Mouse (Mus musculus) lung, postnatal 36 days (tissue): ENCODE measurements around the gene Pde3a.
A peak's percentile ranks its signal among the peaks of the same experiment; 100 is the strongest.

ENCODE experiments used
- DNase-seq: peaks from one replicate; pipeline ENCODE4 v3.0.0; 2022; ENCODE audit warnings: mixed read lengths

Gene Pde3a

GRCm38 (mm10) chr6:141328071-141328470 lies 79.0 kb downstream of the Pde3a start:
- no peak for DNase-seq

DNA sequence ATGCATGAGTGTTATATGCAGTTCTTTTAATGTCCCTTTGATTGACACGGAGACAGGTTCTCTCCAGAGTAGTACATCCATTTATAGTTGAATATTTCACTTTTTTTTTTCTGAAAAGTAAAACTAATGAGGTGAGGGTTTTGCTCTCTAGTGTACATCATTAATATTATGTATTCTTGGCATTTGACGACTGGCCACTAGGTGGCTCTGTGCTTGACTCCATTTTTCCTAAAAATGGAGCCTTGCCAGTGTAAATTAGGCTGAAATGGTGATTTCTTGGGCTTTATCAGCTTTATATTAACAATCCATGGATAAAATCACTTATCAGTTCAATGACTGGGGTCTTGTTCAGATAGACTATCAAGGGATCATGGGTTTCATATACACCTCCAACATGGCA lies 82.4 kb downstream of the Pde3a start:
- no peak for DNase-seq

- DNase-seq, result no peak
Measured at GRCm38 (mm10) chr6:141332613-141333165, 83.6 kb downstream of the Pde3a start.

GRCm38 (mm10) chr6:141333245-141333644 lies 84.2 kb downstream of the Pde3a start:
- DNase-seq, result peak; percentile 89

- no peak for DNase-seq
Measured at GRCm38 (mm10) chr6:141335878-141336277, 86.8 kb downstream of the Pde3a start.

- DNase-seq, result no peak
Measured at GRCm38 (mm10) chr6:141336438-141336837, 87.4 kb downstream of the Pde3a start.

DNA sequence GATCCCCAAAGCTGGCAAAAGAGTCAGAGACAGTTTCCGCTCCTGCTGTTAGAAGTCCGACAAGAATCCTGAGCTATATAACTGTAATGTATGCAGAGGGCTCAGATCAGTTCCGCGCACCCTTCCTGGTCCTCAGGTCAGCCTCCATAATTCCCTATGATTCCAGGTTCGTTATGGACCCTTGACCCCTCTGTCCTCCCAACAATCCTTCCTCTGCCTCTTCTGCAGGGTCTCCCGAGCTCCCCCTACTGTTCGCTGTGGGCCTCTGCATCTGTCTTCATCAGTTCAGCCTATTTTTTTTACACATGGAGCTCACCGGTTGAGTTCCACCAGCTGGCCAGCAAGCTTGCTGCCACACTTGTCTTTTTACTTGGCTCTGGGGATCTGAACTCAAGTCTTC lies 88.6 kb downstream of the Pde3a start:
- DNase-seq, result peak; percentile 31

- no peak for DNase-seq
Measured at GRCm38 (mm10) chr6:141341385-141341784, 92.3 kb downstream of the Pde3a start.

DNA sequence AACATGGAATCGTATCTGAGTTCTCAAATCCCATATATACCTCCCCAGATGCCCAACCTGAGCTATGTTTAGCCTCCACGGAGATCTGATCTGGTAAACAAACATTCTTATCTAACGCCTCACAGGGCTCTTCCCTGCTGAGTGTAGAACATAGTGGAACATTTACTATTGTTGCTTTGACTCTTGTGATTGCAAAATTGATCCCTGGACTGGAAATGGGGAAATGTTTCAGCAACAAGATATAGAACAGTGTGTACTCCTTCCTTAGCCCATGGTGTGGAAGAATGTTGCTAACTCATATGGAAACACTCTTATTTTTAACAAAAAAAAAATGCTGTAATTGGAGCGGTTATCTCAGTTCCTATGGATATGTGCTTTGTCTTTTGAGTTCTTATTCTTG lies 98.8 kb downstream of the Pde3a start:
- DNase-seq, result no peak

- peak; percentile 44 for DNase-seq
Measured at GRCm38 (mm10) chr6:141348542-141348941, 99.5 kb downstream of the Pde3a start.

GRCm38 (mm10) chr6:141350261-141350660 lies 101.2 kb downstream of the Pde3a start:
- no peak for DNase-seq

DNA sequence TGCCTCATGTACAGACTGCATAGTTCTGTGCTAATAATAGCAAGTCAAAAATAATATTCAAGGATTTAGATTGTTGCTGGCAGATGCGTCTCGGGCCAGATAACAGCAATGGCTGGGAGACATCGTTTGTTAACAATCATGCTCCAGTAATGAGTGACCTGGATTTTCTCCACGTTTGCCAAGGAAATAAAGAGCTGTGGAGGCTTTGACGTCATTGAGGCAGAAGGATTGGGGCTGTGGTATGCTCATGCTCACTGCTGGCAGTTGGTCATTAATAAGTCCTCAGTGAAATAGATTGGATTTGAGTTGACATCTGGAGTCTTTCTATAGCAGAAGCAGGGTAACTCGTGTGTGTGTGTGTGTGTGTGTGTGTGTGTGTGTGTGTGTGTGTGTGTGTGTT lies 103.2 kb downstream of the Pde3a start:
- DNase-seq, result peak; percentile 17

DNA sequence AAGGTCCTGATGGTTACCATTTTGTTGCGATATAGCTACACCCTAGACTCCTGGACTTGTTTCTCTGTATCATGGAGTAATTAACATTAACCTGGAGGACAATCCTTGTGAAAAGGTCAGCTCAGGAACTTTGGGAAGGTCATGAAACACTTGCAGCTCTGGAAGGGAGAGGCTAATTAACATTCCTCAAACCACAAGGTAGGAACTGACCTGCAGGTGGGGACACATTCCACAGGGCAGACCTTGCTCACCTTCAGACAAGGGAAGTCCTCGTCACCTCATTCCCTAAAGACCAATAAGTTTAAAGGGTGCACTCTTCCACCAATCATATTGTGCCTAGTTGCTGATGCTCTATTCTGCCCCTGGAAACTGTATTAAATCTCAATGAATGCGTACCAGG lies 114.6 kb downstream of the Pde3a start:
- no peak for DNase-seq

DNA sequence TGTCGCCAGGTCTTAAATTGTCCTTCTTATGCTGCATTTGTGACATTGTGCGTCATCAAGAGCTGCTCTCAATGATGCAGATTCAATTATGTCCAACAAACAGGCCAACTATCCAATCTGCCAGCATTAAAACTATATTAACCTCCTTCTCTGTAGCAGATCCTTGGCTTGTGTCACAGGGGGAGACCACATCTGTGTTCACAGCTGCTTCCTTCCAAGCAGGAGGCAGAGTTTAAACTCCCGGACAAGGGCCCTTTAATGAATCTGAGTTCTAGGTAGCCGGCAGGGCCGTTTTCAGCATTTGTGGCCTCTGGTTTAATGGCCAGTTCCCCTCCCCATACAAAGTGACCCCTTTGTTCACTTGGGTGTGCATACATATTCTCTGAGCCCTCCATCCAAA lies 118.0 kb downstream of the Pde3a start:
- DNase-seq, result no peak

DNA sequence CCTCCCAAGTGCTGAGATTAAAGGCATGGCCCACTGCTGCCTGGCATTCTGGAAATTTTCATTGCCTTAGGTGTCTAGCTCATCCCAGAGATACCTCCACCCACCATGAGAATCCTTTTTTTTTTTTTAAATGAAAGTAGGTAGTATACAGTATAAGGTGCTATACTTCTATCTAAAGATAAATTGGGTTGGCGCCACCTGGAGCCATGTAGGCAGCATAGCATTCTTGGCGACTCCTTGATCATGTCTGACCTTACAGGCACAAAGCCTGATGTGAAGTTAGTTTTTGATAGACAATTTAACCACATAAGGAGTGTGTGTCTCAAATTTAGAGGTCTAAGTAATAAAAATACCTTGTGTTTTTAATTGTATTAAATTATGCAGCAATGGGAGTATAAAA lies 123.6 kb downstream of the Pde3a start:
- DNase-seq, result peak; percentile 64

DNA sequence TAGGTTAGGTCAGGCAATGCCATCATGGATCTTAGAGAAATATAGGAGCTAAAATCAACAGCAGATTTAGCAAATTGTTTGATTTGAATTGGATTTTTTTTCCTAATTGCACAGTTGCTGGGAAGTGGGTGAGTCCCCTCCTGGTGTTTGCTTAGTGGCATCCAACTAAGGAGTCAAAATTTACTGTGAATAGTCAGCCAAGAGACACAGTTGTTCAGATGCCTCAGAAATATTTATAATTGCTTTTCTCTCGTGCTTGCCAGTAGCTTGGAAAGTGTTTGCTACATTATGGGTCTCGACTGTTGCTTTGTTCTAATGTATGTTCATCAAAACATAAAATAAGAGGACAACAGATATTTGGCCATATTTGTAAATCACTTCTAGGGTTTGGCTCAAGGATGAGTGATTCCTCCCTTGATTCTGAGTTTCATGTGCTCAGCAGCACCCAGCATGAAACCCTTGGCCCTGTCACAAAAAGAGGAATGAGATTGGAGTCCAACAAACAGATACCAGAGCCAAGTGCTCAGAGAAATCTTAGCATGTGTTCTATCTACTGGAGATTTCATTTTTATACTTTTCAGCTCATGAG lies 125.5 kb downstream of the Pde3a start:
- peak; percentile 14 for DNase-seq

DNA sequence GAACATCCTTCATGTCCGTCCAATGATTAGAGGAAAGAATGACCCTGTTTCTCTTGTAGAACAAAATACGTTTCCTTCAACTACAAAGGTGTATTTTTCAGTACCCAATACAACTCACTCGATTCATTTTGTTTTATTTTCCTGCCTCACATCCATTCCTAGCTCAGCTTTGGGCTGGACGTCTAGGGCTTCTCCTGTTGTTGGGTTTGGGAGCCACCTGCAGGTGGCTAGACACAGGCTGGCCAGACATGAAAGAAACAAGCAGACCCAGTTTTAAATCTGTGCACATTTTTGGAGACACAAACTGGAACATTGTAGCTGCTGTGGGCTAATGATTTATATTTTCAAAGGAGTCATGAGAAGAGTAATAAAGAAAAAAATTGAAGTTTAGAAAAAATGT lies 126.1 kb downstream of the Pde3a start:
- no peak for DNase-seq

DNA sequence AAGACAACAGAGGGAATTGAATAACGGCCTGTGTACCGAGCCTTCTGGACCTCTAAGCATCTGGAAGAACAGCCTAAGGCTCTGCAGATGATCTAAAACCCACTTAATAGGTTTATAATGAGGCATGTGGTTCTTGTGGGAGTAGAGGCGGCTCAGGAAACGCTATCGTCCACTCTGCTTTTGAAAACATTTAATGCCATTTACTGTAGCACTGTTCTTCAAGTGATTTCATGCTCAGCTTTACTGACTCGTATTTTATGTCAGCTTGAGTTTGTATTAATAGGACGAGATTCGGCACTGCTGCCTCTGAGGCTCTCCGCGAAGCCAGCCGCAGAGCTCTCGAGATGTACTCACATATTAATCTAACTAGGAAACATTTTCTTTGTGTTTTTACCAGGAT lies 131.9 kb downstream of the Pde3a start:
- DNase-seq, result no peak

GRCm38 (mm10) chr6:141381473-141381872 lies 132.4 kb downstream of the Pde3a start:
- DNase-seq, result no peak

DNA sequence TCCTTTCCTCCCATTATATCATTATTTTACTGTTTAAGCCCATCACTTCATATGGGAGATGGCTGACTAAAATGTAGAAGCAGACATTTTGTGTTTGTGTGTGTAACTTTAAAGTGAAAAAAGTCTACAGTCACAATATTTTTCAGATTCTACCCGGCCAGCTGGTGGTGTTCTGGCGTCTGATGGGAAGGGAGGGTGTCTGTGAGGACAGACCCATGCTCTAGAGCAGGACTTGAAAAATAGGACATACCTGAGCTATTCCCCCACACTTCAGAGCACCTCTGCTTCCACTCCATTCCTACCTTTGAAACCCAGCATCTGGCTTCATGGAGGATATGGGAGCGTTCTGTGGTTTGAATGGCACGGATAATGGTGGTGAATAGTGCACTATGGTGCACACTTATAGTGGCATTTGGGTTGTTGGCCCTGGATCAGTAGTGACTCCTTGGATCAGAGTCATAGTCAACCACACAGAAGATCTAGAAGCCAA lies 132.9 kb downstream of the Pde3a start:
- no peak for DNase-seq

DNA sequence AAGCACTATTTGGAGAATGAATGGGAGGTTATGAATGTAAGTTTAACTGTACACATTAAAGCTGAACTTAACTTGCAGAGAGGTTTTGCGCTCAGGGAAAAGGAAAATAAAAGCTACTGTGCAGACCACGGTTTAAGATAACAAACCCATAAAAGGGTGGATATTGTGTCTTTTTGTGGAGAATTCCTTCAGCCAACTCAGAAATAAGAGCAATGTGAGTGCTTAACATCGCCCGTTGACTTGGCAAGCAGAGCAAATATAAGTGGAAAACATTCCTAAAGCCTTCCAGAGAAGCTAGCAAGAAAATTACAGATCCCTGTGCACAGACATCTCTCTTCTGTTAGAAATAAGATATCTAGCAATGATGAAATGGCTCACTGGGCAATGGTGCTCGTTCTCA lies 139.0 kb downstream of the Pde3a start:
- DNase-seq, result no peak

GRCm38 (mm10) chr6:141395926-141396325 lies 146.9 kb downstream of the Pde3a start:
- no peak for DNase-seq

- DNase-seq, result no peak
Measured at GRCm38 (mm10) chr6:141399411-141399810, 150.3 kb downstream of the Pde3a start.

DNA sequence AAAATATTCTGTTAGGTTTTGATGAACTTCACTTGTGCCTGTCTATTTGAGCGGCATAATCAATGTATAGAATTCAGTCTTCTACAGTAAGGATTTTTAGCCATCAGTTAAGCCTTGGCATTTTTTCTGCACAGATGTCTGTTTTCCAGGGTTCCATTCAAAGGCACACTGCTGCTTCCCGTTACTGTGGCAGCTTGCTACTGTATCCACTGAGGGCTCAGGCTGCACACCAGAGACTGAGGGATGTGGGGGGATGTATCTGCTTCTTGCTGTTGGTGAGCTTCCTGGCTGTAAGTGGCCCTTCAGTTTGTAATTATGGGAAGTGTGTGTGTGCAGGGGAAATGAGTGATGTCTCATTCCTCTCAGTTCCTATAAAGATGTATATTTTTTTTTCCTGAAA lies 154.9 kb downstream of the Pde3a start:
- no peak for DNase-seq

GRCm38 (mm10) chr6:141404649-141405048 lies 155.6 kb downstream of the Pde3a start:
- DNase-seq, result no peak
